Mouse (Mus musculus) MEL (cell line): ENCODE data around the gene Ddx56. TPM values are rescaled to one million over a fixed set of nuclear protein-coding genes. Genes with fewer than 3 reads are reported as not detected.

Experiments used
- DNase-seq: peaks from one replicate; pipeline ENCODE4 v3.0.0; 2011; ENCODE audit warnings: low read depth, low spot score
- H3K27ac ChIP-seq: 2 replicates; pipeline ENCODE4 v1.5.1; 2012; ENCODE audit warnings: low read depth, mild to moderate bottlenecking, control low read depth, low read length, moderate library complexity; ENCODE audit not compliant: control insufficient read depth
- H3K27me3 ChIP-seq, 2 experiments: fragments of 150-350 bp in 1 of 2; sonication (generic) in 1 of 2; 2 replicates each; pipeline ENCODE4 v1.6.1; 2012; ENCODE audit warnings: low read length in 2 of 2, mild to moderate bottlenecking in 2 of 2, improper control_type of control experiment in 1 of 2, moderate library complexity in 1 of 2; ENCODE audit not compliant: insufficient read depth in 2 of 2, control insufficient read depth in 1 of 2
- H3K36me3 ChIP-seq, 2 experiments: 2 replicates each; pipeline ENCODE4 v1.6.1; 2012 to 2014; ENCODE audit warnings: low read length in 2 of 2, improper control_type of control experiment in 1 of 2, inconsistent platforms in 1 of 2, mild to moderate bottlenecking in 1 of 2; ENCODE audit not compliant: insufficient read depth in 2 of 2, control insufficient read depth in 1 of 2
- H3K4me1 ChIP-seq, 2 experiments: fragments of 150-350 bp in 1 of 2; sonication (generic) in 1 of 2; 2 replicates each; pipeline ENCODE4 v1.6.1; 2012; ENCODE audit warnings: low read length in 2 of 2, improper control_type of control experiment in 1 of 2, mild to moderate bottlenecking in 1 of 2; ENCODE audit not compliant: insufficient read depth in 2 of 2, control insufficient read depth in 1 of 2
- H3K4me3 ChIP-seq, 2 experiments: fragments of 150-350 bp in 1 of 2; sonication (generic) in 1 of 2; 2 replicates each; pipeline ENCODE4 v1.5.1; 2012; ENCODE audit warnings: low read depth in 2 of 2, low read length in 2 of 2, mild to moderate bottlenecking in 2 of 2, moderate library complexity in 2 of 2, control low read depth in 1 of 2, improper control_type of control experiment in 1 of 2; ENCODE audit not compliant: control insufficient read depth in 1 of 2, insufficient read depth in 1 of 2
- H3K79me2 ChIP-seq: 2 replicates; pipeline ENCODE4 v1.6.1; 2012; ENCODE audit warnings: mild to moderate bottlenecking, low read length, moderate library complexity; ENCODE audit not compliant: control insufficient read depth, poor library complexity, insufficient read depth
- H3K9ac ChIP-seq: 2 replicates; pipeline ENCODE4 v1.6.1; 2012; ENCODE audit warnings: low read depth, mild to moderate bottlenecking, control low read depth, low read length, moderate library complexity; ENCODE audit not compliant: control insufficient read depth, poor library complexity, severe bottlenecking
- H3K9me3 ChIP-seq: fragments of 150-350 bp; sonication (generic); replicated peaks from 2 replicates; pipeline ENCODE4 v1.6.1; 2012; ENCODE audit warnings: mild to moderate bottlenecking, low read length, improper control_type of control experiment, moderate library complexity; ENCODE audit not compliant: insufficient read depth
- BHLHE40 ChIP-seq: IDR thresholded peaks from 2 replicates; pipeline ENCODE4 v1.6.1; 2012; ENCODE audit warnings: low read depth, mild to moderate bottlenecking, inconsistent platforms, low read length, improper control_type of control experiment, borderline replicate concordance
- CTCF ChIP-seq, 3 experiments: IDR thresholded peaks in 2 of 3; conservative IDR thresholded peaks in 1 of 3; 2 replicates each; pipeline ENCODE4 v1.5.1; 2011 to 2012; ENCODE audit warnings: low read length in 3 of 3, low read depth in 2 of 3, mild to moderate bottlenecking in 2 of 3, improper control_type of control experiment in 1 of 3, inconsistent platforms in 1 of 3, mixed read lengths in 1 of 3, moderate library complexity in 1 of 3; ENCODE audit not compliant: control insufficient read depth in 1 of 3, insufficient read depth in 1 of 3, poor library complexity in 1 of 3, severe bottlenecking in 1 of 3
- ELF1 ChIP-seq: IDR thresholded peaks from 2 replicates; pipeline ENCODE4 v1.6.1; 2014; ENCODE audit warnings: low read depth, mild to moderate bottlenecking, inconsistent platforms, low read length, improper control_type of control experiment, moderate library complexity
- EP300 ChIP-seq, 2 experiments: IDR thresholded peaks; 2 replicates each; pipeline ENCODE4 v1.6.1; 2011; ENCODE audit warnings: improper control_type of control experiment in 2 of 2, low read length in 2 of 2, low read depth in 1 of 2, mild to moderate bottlenecking in 1 of 2
- ETS1 ChIP-seq: IDR thresholded peaks from 2 replicates; pipeline ENCODE4 v1.6.1; 2012; ENCODE audit warnings: low read depth, mild to moderate bottlenecking, inconsistent platforms, low read length, improper control_type of control experiment, moderate library complexity
- GATA1 ChIP-seq: IDR thresholded peaks from 2 replicates; pipeline ENCODE4 v1.6.1; 2011; ENCODE audit warnings: low read depth, low read length, improper control_type of control experiment
- HCFC1 ChIP-seq: IDR thresholded peaks from 2 replicates; pipeline ENCODE4 v1.6.1; 2012; ENCODE audit warnings: low read depth, mild to moderate bottlenecking, inconsistent platforms, low read length, improper control_type of control experiment, moderate library complexity
- JUND ChIP-seq: IDR thresholded peaks from 2 replicates; pipeline ENCODE4 v1.6.1; 2011; ENCODE audit warnings: low read depth, mild to moderate bottlenecking, improper control_type of control experiment, low read length
- MAX ChIP-seq: IDR thresholded peaks from 2 replicates; pipeline ENCODE4 v1.6.1; 2011; ENCODE audit warnings: low read length, improper control_type of control experiment
- MYC ChIP-seq: IDR thresholded peaks from 2 replicates; pipeline ENCODE4 v1.6.1; 2011; ENCODE audit warnings: low read depth, mild to moderate bottlenecking, low read length, improper control_type of control experiment, moderate library complexity
- NRF1 ChIP-seq: IDR thresholded peaks from 2 replicates; pipeline ENCODE4 v1.6.1; 2014; ENCODE audit warnings: low read depth, mild to moderate bottlenecking, inconsistent platforms, low read length, improper control_type of control experiment, moderate library complexity; ENCODE audit not compliant: poor library complexity, insufficient read depth, severe bottlenecking
- RCOR1 ChIP-seq: IDR thresholded peaks from 2 replicates; pipeline ENCODE4 v1.6.1; 2012; ENCODE audit warnings: low read depth, mild to moderate bottlenecking, inconsistent platforms, low read length, improper control_type of control experiment
- TBP ChIP-seq: IDR thresholded peaks from 2 replicates; pipeline ENCODE4 v1.8.0; 2011; ENCODE audit warnings: low read depth, low read length, improper control_type of control experiment
- USF1 ChIP-seq: IDR thresholded peaks from 2 replicates; pipeline ENCODE4 v1.6.1; 2014; ENCODE audit warnings: low read depth, mild to moderate bottlenecking, inconsistent platforms, low read length, improper control_type of control experiment, moderate library complexity
- USF2 ChIP-seq, 2 experiments: IDR thresholded peaks; 2 replicates each; pipeline ENCODE4 v1.6.1; 2011 to 2012; ENCODE audit warnings: improper control_type of control experiment in 2 of 2, low read length in 2 of 2, borderline replicate concordance in 1 of 2, inconsistent platforms in 1 of 2, low read depth in 1 of 2, mild to moderate bottlenecking in 1 of 2; ENCODE audit not compliant: insufficient read depth in 1 of 2
- ZC3H11A ChIP-seq: IDR thresholded peaks from 2 replicates; pipeline ENCODE4 v1.6.1; 2012; ENCODE audit warnings: low read depth, mild to moderate bottlenecking, inconsistent platforms, low read length, improper control_type of control experiment
- ZMIZ1 ChIP-seq: IDR thresholded peaks from 2 replicates; pipeline ENCODE4 v1.6.1; 2012; ENCODE audit warnings: low read depth, mild to moderate bottlenecking, inconsistent platforms, low read length, improper control_type of control experiment, moderate library complexity
- ZNF384 ChIP-seq: IDR thresholded peaks from 2 replicates; pipeline ENCODE4 v1.6.1; 2012; ENCODE audit warnings: low read depth, mild to moderate bottlenecking, inconsistent platforms, low read length, improper control_type of control experiment
- polyA plus RNA-seq, 2 experiments: library from polyadenylated mRNA; stranded (reverse) in 1 of 2; unstranded in 1 of 2; fragments of >175 nt in 1 of 2; fragments of >200 nt in 1 of 2; gene quantifications; 2 replicates each; pipeline versions ENCODE4 v1.2.1 to v1.2.4; 2012; ENCODE audit warnings: low replicate concordance in 2 of 2, low read depth in 1 of 2; ENCODE audit not compliant: insufficient read length in 2 of 2, insufficient read depth in 1 of 2, missing spikeins in 1 of 2
- total RNA-seq: library from RNA; depleted of rRNA; stranded (reverse); fragments of 300-350 nt; gene quantifications from 2 replicates; pipeline ENCODE4 v1.2.3, GENCODE M21; 2012

The Ddx56 gene
- total and polyA plus RNA-seq, 3 experiments = 138 to 201 TPM; not detected in 1

GRCm38 (mm10) chr11:6291401-6292115 is 24.0 kb upstream of the Ddx56 start, which contains the start of gene Ogdh (continued):
- TF ChIP-seq TBP (peak; percentile 86), USF2 (IDR thresholded peaks at IDR 0.05; ENCODE audit: borderline replicate concordance in 1 of 2, insufficient read depth in 1 of 2, low read depth in 1 of 2, low read length in 2 of 2) (no peak), GATA1 (no peak), EP300 (IDR thresholded peaks at IDR 0.05; ENCODE audit: low read depth in 1 of 2, low read length in 2 of 2) (no peak), USF1 (peak; percentile 78), ZNF384 (no peak), CTCF (IDR thresholded peaks at IDR 0.05 in 2 of 3, conservative IDR thresholded peaks at IDR 0.05 in 1 of 3; ENCODE audit: control insufficient read depth in 1 of 3, insufficient read depth in 1 of 3, low read depth in 2 of 3, low read length in 3 of 3, poor library complexity in 1 of 3, severe bottlenecking in 1 of 3) (no peak), MAX (peak; percentile 86), RCOR1 (no peak), NRF1 (peak; percentile 53), BHLHE40 (no peak), ZC3H11A (no peak), ELF1 (peak; percentile 39)

GRCm38 (mm10) chr11:6290883-6291282 is 23.3 kb upstream of the Ddx56 start:
- Histone ChIP-seq H3K27me3 (no peaks in the 10 kb centered on the region), H3K27ac (peak overlapping the region; percentile 64), H3K9me3 (no peaks in the 10 kb centered on the region), H3K4me3 (peak overlapping the region; percentile 37 to 85), H3K79me2 (peaks cover 35% of the 10 kb centered on the region), H3K36me3 (peaks cover 0 to 36% of the 10 kb centered on the region in 2 experiments; a peak in 3 of 4 replicates), H3K9ac (peak overlapping the region; percentile 72), H3K4me1 (peaks cover 16 to 22% of the 10 kb centered on the region in 2 experiments)
- no peak for DNase-seq
- TF ChIP-seq ZMIZ1 (no peak), CTCF (IDR thresholded peaks at IDR 0.05 in 2 of 3, conservative IDR thresholded peaks at IDR 0.05 in 1 of 3; ENCODE audit: control insufficient read depth in 1 of 3, insufficient read depth in 1 of 3, low read depth in 2 of 3, low read length in 3 of 3, poor library complexity in 1 of 3, severe bottlenecking in 1 of 3) (no peak), ETS1 (no peak), MYC (no peak), GATA1 (no peak), JUND (no peak)

GRCm38 (mm10) chr11:6290138-6290537 is 22.6 kb upstream of the Ddx56 start:
- Histone ChIP-seq H3K79me2 (peaks cover 29% of the 10 kb centered on the region), H3K27ac (no peak overlapping the region), H3K4me1 (peaks cover 16 to 20% of the 10 kb centered on the region in 2 experiments), H3K9ac (no peak overlapping the region), H3K27me3 (no peaks in the 10 kb centered on the region), H3K36me3 (peaks cover 0 to 30% of the 10 kb centered on the region in 2 experiments; a peak in 3 of 4 replicates), H3K9me3 (no peaks in the 10 kb centered on the region), H3K4me3 (no peak overlapping the region)
- TF ChIP-seq HCFC1 = no peak
- DNase-seq = no peak
